Mouse (Mus musculus) naive thymus-derived CD4-positive, alpha-beta T cell, adult 2 months (primary cell): ENCODE measurements around the gene Spryd7.

ENCODE experiments used
- DNase-seq: peaks from one replicate; pipeline ENCODE4 v3.0.0-alpha.2; 2011; ENCODE audit warnings: low read depth

Spryd7 gene

GRCm38 (mm10) chr14:61536631-61537264 lies 19.9 kb downstream of the Spryd7 start:
- DNase-seq: no peak

- DNase-seq: no peak
Measured at GRCm38 (mm10) chr14:61535811-61536210, 20.9 kb downstream of the Spryd7 start.

GRCm38 (mm10) chr14:61530966-61531365 lies 25.7 kb downstream of the Spryd7 start:
- no peak for DNase-seq

- DNase-seq: no peak
Measured at GRCm38 (mm10) chr14:61530396-61530795, 26.3 kb downstream of the Spryd7 start.

- DNase-seq: no peak
Measured at GRCm38 (mm10) chr14:61529533-61529932, 27.2 kb downstream of the Spryd7 start.

- no peak for DNase-seq
Measured at GRCm38 (mm10) chr14:61526006-61526405, 30.7 kb downstream of the Spryd7 start.

GRCm38 (mm10) chr14:61523821-61524220 lies 32.9 kb downstream of the Spryd7 start:
- DNase-seq: no peak

- DNase-seq: peak; percentile 13
Measured at GRCm38 (mm10) chr14:61518659-61519480, 37.8 kb downstream of the Spryd7 start.

GRCm38 (mm10) chr14:61516471-61517426 lies 39.9 kb downstream of the Spryd7 start:
- no peak for DNase-seq

GRCm38 (mm10) chr14:61511494-61511893 lies 45.2 kb downstream of the Spryd7 start:
- DNase-seq: no peak

- peak; percentile 82 for DNase-seq
Measured at GRCm38 (mm10) chr14:61497716-61498490, 58.8 kb downstream of the Spryd7 start.

GRCm38 (mm10) chr14:61493511-61494135 lies 63.1 kb downstream of the Spryd7 start:
- DNase-seq: no peak
